In the genomic region with DNA sequence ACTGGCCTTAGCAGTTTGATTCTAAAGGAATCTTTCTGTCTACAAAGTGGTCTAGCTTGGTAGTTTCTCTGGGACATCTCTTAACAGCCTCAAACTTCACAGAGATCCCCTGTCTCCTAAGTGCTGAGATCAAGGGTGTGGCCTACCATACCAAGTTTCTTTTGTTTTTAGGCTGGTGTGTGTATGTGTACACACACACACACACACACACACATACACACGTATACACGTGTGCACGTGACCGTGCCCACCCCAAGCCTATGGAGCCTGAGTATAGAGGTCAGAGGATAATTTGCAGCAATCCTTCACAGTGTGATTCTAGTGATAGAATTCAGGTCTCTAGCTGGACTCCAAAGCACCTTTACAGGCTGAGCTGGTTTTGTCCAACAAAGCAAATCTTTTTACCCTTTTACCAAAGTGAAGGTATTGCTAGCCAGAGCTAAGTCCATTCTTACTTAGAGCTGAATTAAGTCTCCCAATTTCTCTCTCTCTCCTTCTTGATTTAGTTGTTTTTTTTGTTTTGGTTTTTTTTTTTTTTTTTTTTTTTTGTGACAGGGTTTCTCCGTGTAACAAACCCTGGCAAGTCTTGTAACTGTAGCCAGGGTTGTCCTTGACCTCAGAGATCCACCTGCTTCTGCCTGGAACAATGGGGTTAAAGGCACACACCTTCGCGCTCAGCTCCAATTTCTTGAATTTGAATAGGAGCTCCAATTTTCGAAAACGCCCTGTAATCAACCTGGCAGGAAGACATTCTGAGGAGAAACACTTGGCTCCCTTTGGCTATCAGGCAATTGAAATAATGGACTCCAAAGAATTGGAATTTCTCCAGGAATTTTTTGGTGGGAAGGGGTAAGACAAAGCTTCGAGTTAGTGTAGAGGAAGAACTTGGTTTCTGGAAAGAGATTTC, we compare ENCODE assay signal across 11 mouse cellular contexts. TPM values are rescaled to one million over a fixed set of nuclear protein-coding genes. Genes with fewer than 3 reads are reported as not detected.
A peak's percentile ranks its signal among the peaks of the same experiment; 100 is the strongest.
DNase-seq lines count a peak whose midpoint lies in the region; ATAC-seq lines count a peak whose summit lies in the region.
"Had no signal": no experiment of that assay in that cellular context is flagged by ENCODE, and none has a peak within 500 bp of the region (broad histone marks: within the 10 kb centered on the region; RNA-seq: fewer than 3 reads in every experiment).

No protein-coding gene starts in this region.

- no peak for ATAC-seq in erythroblast, adult 5-6 weeks (replicated peaks; ENCODE audit: low FRiP score, poor library complexity, severe bottlenecking)
- no peak for ATAC-seq in lung, embryonic 16.5 days (ENCODE audit: low read depth)
- no peak for ATAC-seq in forebrain, embryonic 14.5 days
- no peak for ATAC-seq in liver, embryonic 16.5 days (ENCODE audit: low read depth)

- H3K4me3 ChIP-seq in erythroblast, embryonic 14.5 days (replicated peaks) = peak overlapping the region; percentile 97
- H3K4me3 ChIP-seq in lung, embryonic 16.5 days (ENCODE audit: low read length) = no peak overlapping the region; the same call in 1 of the 2 replicates
- H3K4me3 ChIP-seq in forebrain, embryonic 14.5 days (ENCODE audit: low read depth, low read length) = no peak overlapping the region
- H3K4me3 ChIP-seq in liver, embryonic 16.5 days (ENCODE audit: low read depth, low read length) = no peak overlapping the region

- no peaks in the 10 kb centered on the region for H3K27me3 ChIP-seq in erythroblast, embryonic 14.5 days (ENCODE audit: control insufficient read depth)
- no peaks in the 10 kb centered on the region for H3K27me3 ChIP-seq in lung, embryonic 16.5 days (ENCODE audit: control insufficient read depth, insufficient read depth, low read depth, low read length)
- H3K27me3 ChIP-seq in forebrain, embryonic 14.5 days (replicated peaks; ENCODE audit: control insufficient read depth, insufficient read depth, low read length) = no peaks in the 10 kb centered on the region
- no peaks in the 10 kb centered on the region for H3K27me3 ChIP-seq in liver, embryonic 16.5 days (ENCODE audit: control insufficient read depth, insufficient read depth, low read depth, low read length)

- DNase-seq in lung, postnatal 10 days = no peak
- no peak for DNase-seq in forebrain, embryonic 14.5 days (ENCODE audit: low spot score)
- DNase-seq in kidney, postnatal 10 days = no peak
- no peak for DNase-seq in cerebellum, adult 8-10 months
- DNase-seq: cerebellum, postnatal 36 days; gastrocnemius, postnatal 25 days had no signal

- H3K36me3 ChIP-seq in erythroblast, embryonic 14.5 days (ENCODE audit: control insufficient read depth) = peaks cover 21% of the 10 kb centered on the region
- peaks cover 5% of the 10 kb centered on the region; the same call in 1 of the 2 replicates for H3K36me3 ChIP-seq in lung, embryonic 16.5 days (ENCODE audit: control insufficient read depth, insufficient read depth, low read length)
- peaks cover 9% of the 10 kb centered on the region; the same call in 1 of the 2 replicates for H3K36me3 ChIP-seq in forebrain, embryonic 14.5 days (ENCODE audit: control insufficient read depth, insufficient read depth, low read length)
- H3K36me3 ChIP-seq in liver, embryonic 16.5 days (ENCODE audit: control insufficient read depth, insufficient read depth) = peaks cover 3% of the 10 kb centered on the region; the same call in 1 of the 2 replicates

- peaks cover 62% of the 10 kb centered on the region for H3K4me1 ChIP-seq in erythroblast, embryonic 14.5 days (ENCODE audit: control insufficient read depth)
- peaks cover 9% of the 10 kb centered on the region for H3K4me1 ChIP-seq in lung, embryonic 16.5 days (replicated peaks; ENCODE audit: control insufficient read depth, insufficient read depth, low read length)
- peaks cover 12% of the 10 kb centered on the region for H3K4me1 ChIP-seq in forebrain, embryonic 14.5 days (ENCODE audit: control insufficient read depth, insufficient read depth, low read length)
- H3K4me1 ChIP-seq in liver, embryonic 16.5 days (ENCODE audit: control insufficient read depth, low read depth, low read length) = peaks cover 20% of the 10 kb centered on the region

- H3K27ac ChIP-seq in lung, embryonic 16.5 days (ENCODE audit: low read length) = no peak overlapping the region
- no peak overlapping the region for H3K27ac ChIP-seq in forebrain, embryonic 14.5 days (ENCODE audit: low read depth, low read length)
- no peak overlapping the region for H3K27ac ChIP-seq in liver, embryonic 16.5 days (ENCODE audit: low read length)

- H3K9ac ChIP-seq in lung, embryonic 16.5 days (ENCODE audit: low read length) = no peak overlapping the region
- peak overlapping the region; percentile 62; the same call in 1 of the 2 replicates for H3K9ac ChIP-seq in forebrain, embryonic 14.5 days (ENCODE audit: low read length)
- no peak overlapping the region for H3K9ac ChIP-seq in liver, embryonic 16.5 days (ENCODE audit: low read depth, low read length)

- peak overlapping the region; percentile 69 for H3K4me2 ChIP-seq in lung, embryonic 16.5 days (ENCODE audit: low read depth, low read length)
- peak overlapping the region; percentile 85; the same call in 1 of the 2 replicates for H3K4me2 ChIP-seq in forebrain, embryonic 14.5 days (ENCODE audit: low read length)
- peak overlapping the region; percentile 95; the same call in 1 of the 2 replicates for H3K4me2 ChIP-seq in liver, embryonic 16.5 days (ENCODE audit: low read depth, low read length)

- WGBS in lung, embryonic 16.5 days = 60% methylated on average over 10 of the region's 10 CpGs
- WGBS in forebrain, embryonic 14.5 days = 65% methylated on average over 10 of the region's 10 CpGs
- 70% methylated on average over 10 of the region's 10 CpGs for WGBS in liver, embryonic 16.5 days (ENCODE audit: insufficient replicate concordance)

- H3K9me3 ChIP-seq in erythroblast, embryonic 14.5 days (ENCODE audit: control insufficient read depth, low read length) = no peaks in the 10 kb centered on the region
- no peaks in the 10 kb centered on the region for H3K9me3 ChIP-seq in lung, embryonic 16.5 days (ENCODE audit: control insufficient read depth, low read length)
- H3K9me3 ChIP-seq in forebrain, embryonic 14.5 days (replicated peaks; ENCODE audit: control insufficient read depth, low read length) = no peaks in the 10 kb centered on the region
- no peaks in the 10 kb centered on the region for H3K9me3 ChIP-seq in liver, embryonic 16.5 days (replicated peaks; ENCODE audit: control insufficient read depth, low read length)

RNA-seq across cellular contexts. Expression of a gene that starts 1.3 kb away (rescaled TPM):
- 0.58 and 0.70 TPM in 2 replicates for polyA plus RNA-seq in erythroblast, embryonic 14.5 days (2012)
- total RNA-seq in erythroblast, adult 5-6 weeks (2015; ENCODE audit: low replicate concordance) = 15.2 and 21.5 TPM in 2 replicates
- total RNA-seq in erythroblast, adult 5-6 weeks (2017; ENCODE audit: low replicate concordance) = 21.4 and 22.9 TPM in 2 replicates
- 43.2 and 44.8 TPM in 2 replicates for polyA plus RNA-seq in lung, embryonic 16.5 days (2015; fragmentation: Nextera tagmentation; extraction: Ambion mirVana)
- polyA plus RNA-seq in forebrain, embryonic 14.5 days (2014; fragmentation: Nextera tagmentation; extraction: Ambion mirVana) = 31.9 and 39.3 TPM in 2 replicates
- 20.3 and 21.8 TPM in 2 replicates for polyA plus RNA-seq in liver, embryonic 16.5 days (2015; fragmentation: Nextera tagmentation; extraction: Ambion mirVana)

RNA-seq across cellular contexts. Expression of a gene that starts 52.7 kb away (rescaled TPM):
- polyA plus RNA-seq in erythroblast, embryonic 14.5 days (2012) = not detected in 2 replicates
- not detected in 2 replicates for total RNA-seq in erythroblast, adult 5-6 weeks (2015; ENCODE audit: low replicate concordance)
- total RNA-seq in erythroblast, adult 5-6 weeks (2017; ENCODE audit: low replicate concordance) = not detected in 2 replicates
- not detected in 2 replicates for polyA plus RNA-seq in lung, embryonic 16.5 days (2015; fragmentation: Nextera tagmentation; extraction: Ambion mirVana)
- polyA plus RNA-seq in forebrain, embryonic 14.5 days (2014; fragmentation: Nextera tagmentation; extraction: Ambion mirVana) = not detected in 2 replicates
- polyA plus RNA-seq in liver, embryonic 16.5 days (2015; fragmentation: Nextera tagmentation; extraction: Ambion mirVana) = not detected in 2 replicates
- total RNA-seq: gastrocnemius, postnatal 25 days; neutrophil, adult 5-6 weeks had no signal

Comparison
In these comparisons a context has a peak if more than half of its experiments do, and no peak if none do; other contexts are left out.
1. RNA of a gene that starts 1.3 kb away (polyA plus RNA-seq): 43.2 to 44.8 TPM in lung, embryonic 16.5 days, 31.9 to 39.3 TPM in forebrain, embryonic 14.5 days and 20.3 to 21.8 TPM in liver, embryonic 16.5 days; 0.58 to 0.70 TPM in erythroblast, embryonic 14.5 days; every median in the first group is over 10 times any median in the second.
2. Peak in every context shown above with its lines, with median percentiles within 50 percentile points of each other: H3K4me2 ChIP-seq.